Mouse (Mus musculus): ENCODE results near the gene Sec22b. TPM values are rescaled to one million over a fixed set of nuclear protein-coding genes. Genes with fewer than 3 reads are reported as not detected.

Sec22b gene
- polyA plus RNA-seq, 1 experiment from 2014 or later, result 104 TPM

DNA sequence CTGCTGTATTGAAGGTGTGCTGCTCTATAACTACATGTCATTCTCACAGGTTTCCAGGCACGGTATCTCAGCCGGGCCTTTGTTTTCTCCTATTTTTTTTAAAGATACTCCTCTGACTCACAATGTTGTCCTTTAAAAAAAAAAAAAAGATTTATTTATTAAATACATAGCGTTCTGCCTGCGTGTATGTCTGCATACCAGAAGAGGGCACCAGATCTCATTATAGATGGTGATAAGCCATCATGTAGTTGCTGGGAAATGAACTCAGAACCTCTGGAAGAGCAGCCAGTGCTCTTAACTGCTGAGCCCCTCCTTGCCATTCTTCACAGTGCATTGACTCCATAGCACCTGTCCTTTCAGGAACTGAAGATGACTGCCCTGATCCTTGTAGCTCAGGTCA, 14.1 kb downstream of the Sec22b start:
- H3K4me2 ChIP-seq (replicated peaks), result no peak overlapping the region
- WGBS, result 79% methylated on average over 4 of the region's 4 CpGs
- no peaks in the 10 kb centered on the region for H3K4me1 ChIP-seq
- H3K9me3 ChIP-seq, result no peaks in the 10 kb centered on the region
- H3K9ac ChIP-seq (replicated peaks), result no peak overlapping the region
- H3K27me3 ChIP-seq, result no peaks in the 10 kb centered on the region
- ATAC-seq (replicated peaks), result 0 out of 2 replicates have a peak, but pooled peaks have one; percentile 32
- peaks cover 35% of the 10 kb centered on the region for H3K36me3 ChIP-seq
- no peak overlapping the region for H3K4me3 ChIP-seq
- no peak overlapping the region for H3K27ac ChIP-seq (replicated peaks)

- ATAC-seq (replicated peaks), result no peak
- H3K9me3 ChIP-seq, result no peaks in the 10 kb centered on the region
- H3K9ac ChIP-seq (replicated peaks), result no peak overlapping the region
- 96% methylated on average over 10 of the region's 10 CpGs for WGBS
- H3K4me2 ChIP-seq (replicated peaks), result no peak overlapping the region
- no peak overlapping the region for H3K27ac ChIP-seq (replicated peaks)
- H3K4me1 ChIP-seq, result no peaks in the 10 kb centered on the region
- no peaks in the 10 kb centered on the region for H3K27me3 ChIP-seq
- H3K36me3 ChIP-seq, result peaks cover 33% of the 10 kb centered on the region
- H3K4me3 ChIP-seq, result no peak overlapping the region
These were observed 18.0 kb downstream of the Sec22b start for GRCm38 (mm10) chr3:97918885-97919550.

DNA sequence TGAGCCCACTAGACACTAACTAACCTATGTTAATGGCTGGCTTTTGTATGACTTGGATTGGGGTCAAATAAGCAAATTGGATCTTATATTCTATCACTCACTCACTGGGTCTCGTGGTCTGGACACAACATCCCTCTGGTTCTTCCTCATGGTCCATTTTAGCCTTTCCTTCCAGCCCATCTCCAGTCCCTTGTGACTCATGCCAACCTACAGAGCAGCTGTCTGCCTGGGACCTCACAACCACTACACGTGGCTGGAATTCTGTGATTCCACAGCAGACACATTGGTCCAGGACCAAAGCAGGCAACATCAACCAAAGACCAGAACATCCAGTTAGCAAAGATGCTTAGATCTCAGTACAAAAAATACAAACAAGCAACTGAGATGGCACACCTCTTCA, 24.3 kb downstream of the Sec22b start:
- Histone ChIP-seq H3K4me3 (no peak overlapping the region), H3K9me3 (no peaks in the 10 kb centered on the region), H3K9ac (replicated peaks) (no peak overlapping the region), H3K27me3 (no peaks in the 10 kb centered on the region), H3K4me1 (no peaks in the 10 kb centered on the region), H3K27ac (replicated peaks) (no peak overlapping the region), H3K4me2 (replicated peaks) (no peak overlapping the region), H3K36me3 (peaks cover 10% of the 10 kb centered on the region)
- no peak for ATAC-seq (replicated peaks)
- WGBS, result 90% methylated on average over 2 of the region's 2 CpGs

DNA sequence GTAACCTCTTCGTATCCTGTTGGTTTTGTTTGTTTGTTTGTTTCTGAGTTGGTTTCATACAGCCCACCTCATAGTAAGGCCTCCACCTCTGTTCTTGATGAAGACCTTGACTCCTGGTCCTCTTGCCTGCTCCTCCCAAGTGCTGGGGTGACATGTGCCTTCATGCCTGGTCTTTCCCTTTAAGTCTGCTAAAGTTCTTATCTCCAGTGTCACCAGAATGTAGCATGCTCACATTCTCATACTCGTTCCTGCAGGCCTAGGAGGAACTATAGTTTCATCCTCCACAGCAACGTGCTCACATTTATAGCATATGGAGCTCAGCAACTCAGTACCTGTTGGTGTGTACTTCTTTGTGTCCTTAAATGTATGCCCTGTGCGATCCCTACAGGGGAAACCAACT, 26.3 kb downstream of the Sec22b start:
- H3K4me2 ChIP-seq (replicated peaks), result no peak overlapping the region
- no peak overlapping the region for H3K27ac ChIP-seq (replicated peaks)
- ATAC-seq (replicated peaks), result no peak
- no peaks in the 10 kb centered on the region for H3K9me3 ChIP-seq
- H3K4me1 ChIP-seq, result peaks cover 13% of the 10 kb centered on the region
- no peak overlapping the region for H3K4me3 ChIP-seq
- H3K27me3 ChIP-seq, result no peaks in the 10 kb centered on the region
- H3K36me3 ChIP-seq, result 0 out of 2 replicates have a peak, but pooled peaks cover 2% of the 10 kb centered on the region
- WGBS, result 82% methylated on average over 4 of the region's 4 CpGs
- no peak overlapping the region for H3K9ac ChIP-seq (replicated peaks)

- WGBS, result 60% methylated on average over 9 of the region's 9 CpGs
- H3K36me3 ChIP-seq, result no peaks in the 10 kb centered on the region
- no peaks in the 10 kb centered on the region for H3K27me3 ChIP-seq
- H3K9me3 ChIP-seq, result no peaks in the 10 kb centered on the region
- ATAC-seq (replicated peaks), result peak; percentile 83
- H3K4me2 ChIP-seq (replicated peaks), result no peak overlapping the region
- H3K27ac ChIP-seq (replicated peaks), result no peak overlapping the region
- H3K4me1 ChIP-seq, result peaks cover 13% of the 10 kb centered on the region
- H3K4me3 ChIP-seq, result no peak overlapping the region
- no peak overlapping the region for H3K9ac ChIP-seq (replicated peaks)
These were observed 28.2 kb downstream of the Sec22b start for GRCm38 (mm10) chr3:97928968-97929858.

DNA sequence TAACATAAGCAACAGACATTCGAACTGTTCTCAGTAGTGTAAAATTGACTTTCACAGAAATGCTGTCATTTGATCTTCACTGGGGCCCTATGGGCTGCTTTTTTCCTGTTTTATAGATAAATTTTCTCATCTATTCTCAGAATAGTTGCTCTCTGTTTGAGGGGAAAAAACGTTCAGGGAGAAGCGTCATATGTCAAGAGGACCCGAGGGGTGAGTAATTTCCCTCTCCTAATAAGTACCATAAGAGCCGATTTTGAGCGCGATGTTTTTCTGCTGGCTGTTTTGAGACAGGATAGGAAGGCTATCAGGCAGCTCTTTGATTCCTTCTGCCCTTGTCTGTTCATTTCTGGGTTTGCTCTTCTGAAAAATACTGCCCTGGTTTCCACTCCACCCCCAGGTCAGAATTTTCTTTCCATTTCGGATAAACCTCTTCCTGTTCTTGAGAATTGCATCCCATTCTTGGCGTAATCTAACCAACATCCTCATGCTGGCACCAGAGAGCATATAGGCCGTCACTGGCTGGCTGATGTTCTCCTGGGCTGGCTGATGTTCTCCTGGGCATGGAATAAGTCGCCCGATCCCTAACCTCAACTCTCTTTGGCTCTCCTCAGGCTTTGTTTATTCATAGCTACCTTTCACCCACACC, 29.3 kb downstream of the Sec22b start:
- Histone ChIP-seq H3K4me2 (replicated peaks) (no peak overlapping the region), H3K4me1 (peaks cover 13% of the 10 kb centered on the region), H3K9ac (replicated peaks) (no peak overlapping the region), H3K4me3 (no peak overlapping the region), H3K9me3 (no peaks in the 10 kb centered on the region), H3K27me3 (no peaks in the 10 kb centered on the region), H3K27ac (replicated peaks) (no peak overlapping the region), H3K36me3 (no peaks in the 10 kb centered on the region)
- ATAC-seq (replicated peaks), result no peak
- 70% methylated on average over 12 of the region's 12 CpGs for WGBS

DNA sequence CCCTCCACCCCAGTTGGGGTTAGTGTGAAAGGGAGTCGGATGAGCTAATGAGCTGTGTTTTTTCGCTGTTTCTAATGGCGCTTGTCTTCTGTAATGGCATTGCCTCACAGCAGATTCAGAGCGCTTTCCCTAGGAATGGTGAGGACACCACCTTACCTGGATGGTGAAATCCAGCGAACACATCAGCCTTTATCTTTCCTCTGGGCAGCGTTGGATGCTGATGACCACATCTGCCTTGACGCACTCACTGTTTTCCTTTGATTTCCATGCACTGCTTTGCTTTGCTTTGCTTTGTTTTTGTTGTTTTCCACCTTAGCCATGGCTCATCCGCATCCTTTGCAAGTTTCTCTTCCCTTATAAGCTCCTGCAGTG, 29.8 kb downstream of the Sec22b start:
- Histone ChIP-seq H3K4me1 (peaks cover 13% of the 10 kb centered on the region), H3K36me3 (no peaks in the 10 kb centered on the region), H3K9me3 (no peaks in the 10 kb centered on the region), H3K9ac (replicated peaks) (no peak overlapping the region), H3K4me3 (no peak overlapping the region), H3K27me3 (no peaks in the 10 kb centered on the region), H3K4me2 (replicated peaks) (no peak overlapping the region), H3K27ac (replicated peaks) (no peak overlapping the region)
- WGBS, result 83% methylated on average over 8 of the region's 8 CpGs
- ATAC-seq (replicated peaks), result no peak

DNA sequence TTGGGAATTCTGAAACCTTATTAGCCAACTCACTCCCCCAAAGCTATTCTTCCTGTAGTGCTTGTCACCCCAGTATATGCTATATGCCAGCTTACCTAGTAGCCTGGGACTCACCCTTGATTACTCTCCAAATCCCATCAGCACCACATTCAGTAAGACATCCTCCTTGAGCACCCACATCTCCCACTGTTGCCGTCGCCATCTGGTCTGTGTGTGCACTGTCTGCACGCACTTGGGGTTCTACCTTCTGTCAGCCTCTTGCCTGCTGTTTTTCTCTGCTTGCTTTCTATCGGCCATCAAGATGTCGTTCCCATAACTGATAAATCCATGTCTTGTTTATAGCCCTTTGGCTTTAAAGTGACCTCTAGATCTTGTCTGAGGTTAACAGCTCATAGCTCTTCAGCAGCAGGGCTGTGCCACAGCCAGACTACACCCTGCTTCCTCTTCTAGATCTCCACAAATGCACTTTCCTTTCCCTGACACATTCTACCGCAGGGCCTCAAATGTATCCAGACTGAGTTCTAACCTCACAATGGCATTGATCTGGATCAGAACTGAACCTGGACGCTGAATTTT, 30.4 kb downstream of the Sec22b start:
- Histone ChIP-seq H3K27me3 (no peaks in the 10 kb centered on the region), H3K4me2 (replicated peaks) (no peak overlapping the region), H3K27ac (replicated peaks) (no peak overlapping the region), H3K4me3 (no peak overlapping the region), H3K4me1 (peaks cover 13% of the 10 kb centered on the region), H3K36me3 (no peaks in the 10 kb centered on the region), H3K9ac (replicated peaks) (no peak overlapping the region), H3K9me3 (no peaks in the 10 kb centered on the region)
- 70% methylated on average over 7 of the region's 7 CpGs for WGBS
- 0 out of 2 replicates have a peak, but pooled peaks have one; percentile 36 for ATAC-seq (replicated peaks)

DNA sequence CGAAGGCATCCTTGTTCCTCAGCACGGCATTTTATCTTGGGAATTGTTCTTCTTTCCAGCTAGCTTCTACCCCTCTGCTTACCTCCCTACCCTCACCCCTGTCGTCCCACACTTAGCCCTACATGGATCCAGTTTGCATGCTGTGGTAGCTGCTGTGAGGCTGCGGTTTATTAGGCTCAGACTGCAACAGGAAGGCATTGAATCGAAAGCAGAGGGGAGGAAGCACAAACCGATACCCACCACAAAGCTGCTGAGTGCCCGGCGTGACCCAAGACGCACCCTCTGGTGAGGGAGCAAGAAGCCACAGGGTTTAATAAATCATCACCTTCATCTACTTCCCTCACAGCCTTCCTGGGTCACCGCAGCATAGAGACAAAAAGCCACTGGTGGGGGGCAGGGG, 31.1 kb downstream of the Sec22b start:
- no peaks in the 10 kb centered on the region for H3K36me3 ChIP-seq
- H3K4me1 ChIP-seq, result peaks cover 15% of the 10 kb centered on the region
- no peaks in the 10 kb centered on the region for H3K27me3 ChIP-seq
- H3K4me3 ChIP-seq, result no peak overlapping the region
- no peak overlapping the region for H3K9ac ChIP-seq (replicated peaks)
- H3K27ac ChIP-seq (replicated peaks), result no peak overlapping the region
- H3K4me2 ChIP-seq (replicated peaks), result no peak overlapping the region
- no peak for ATAC-seq (replicated peaks)
- WGBS, result 31% methylated on average over 10 of the region's 10 CpGs
- no peaks in the 10 kb centered on the region for H3K9me3 ChIP-seq

GRCm38 (mm10) chr3:97932771-97933170, 31.8 kb downstream of the Sec22b start:
- H3K4me2 ChIP-seq (replicated peaks), result no peak overlapping the region
- no peaks in the 10 kb centered on the region for H3K27me3 ChIP-seq
- H3K27ac ChIP-seq (replicated peaks), result no peak overlapping the region
- H3K9me3 ChIP-seq, result no peaks in the 10 kb centered on the region
- H3K4me1 ChIP-seq, result peaks cover 21% of the 10 kb centered on the region
- H3K9ac ChIP-seq (replicated peaks), result no peak overlapping the region
- ATAC-seq (replicated peaks), result no peak
- no peak overlapping the region for H3K4me3 ChIP-seq
- H3K36me3 ChIP-seq, result no peaks in the 10 kb centered on the region
- 56% methylated on average over 11 of the region's 11 CpGs for WGBS

DNA sequence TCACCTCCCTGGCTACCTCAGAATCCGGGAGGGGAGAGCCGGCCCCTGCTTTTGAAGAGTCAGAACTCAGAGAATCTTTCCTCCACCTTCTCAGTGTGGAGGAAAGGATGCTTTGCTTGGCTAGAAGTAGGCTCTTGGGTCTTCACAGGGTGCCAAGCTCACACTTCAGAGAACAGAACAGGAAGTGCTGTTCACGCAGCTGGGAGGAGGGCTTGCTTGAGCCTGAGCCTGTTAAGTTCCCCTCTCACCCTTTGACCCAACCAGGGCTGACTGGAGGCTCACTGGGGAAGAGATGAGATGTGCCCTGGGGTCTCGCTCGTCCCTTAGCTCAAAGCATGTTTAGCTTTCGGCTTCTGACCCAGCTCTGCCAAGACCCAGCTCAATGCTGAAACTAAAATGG, 32.3 kb downstream of the Sec22b start:
- Histone ChIP-seq H3K27ac (replicated peaks) (no peak overlapping the region), H3K36me3 (no peaks in the 10 kb centered on the region), H3K9me3 (no peaks in the 10 kb centered on the region), H3K4me3 (no peak overlapping the region), H3K4me1 (peaks cover 24% of the 10 kb centered on the region), H3K9ac (replicated peaks) (no peak overlapping the region), H3K27me3 (no peaks in the 10 kb centered on the region), H3K4me2 (replicated peaks) (no peak overlapping the region)
- no peak for ATAC-seq (replicated peaks)
- WGBS, result 42% methylated on average over 6 of the region's 6 CpGs

DNA sequence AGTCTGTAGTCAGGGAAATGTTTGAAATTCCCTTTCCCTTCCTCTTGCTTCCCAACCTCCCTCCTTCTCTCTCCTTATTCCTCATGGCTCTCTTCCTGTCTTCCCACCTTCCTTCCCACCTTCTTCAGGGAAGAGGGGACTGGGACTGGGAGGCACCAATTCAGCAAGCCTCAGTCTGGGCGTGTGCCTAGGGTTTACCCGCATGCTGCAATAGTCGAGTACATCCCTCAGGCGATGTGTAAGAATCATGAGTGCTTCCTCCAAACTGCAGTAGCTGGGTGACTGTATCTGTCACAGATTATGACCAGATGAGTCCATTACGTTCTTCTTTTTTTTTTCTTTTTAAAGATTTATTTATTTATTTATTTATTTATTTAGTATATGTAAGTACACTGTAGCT, 32.8 kb downstream of the Sec22b start:
- Histone ChIP-seq H3K27me3 (no peaks in the 10 kb centered on the region), H3K36me3 (no peaks in the 10 kb centered on the region), H3K9me3 (no peaks in the 10 kb centered on the region), H3K9ac (replicated peaks) (no peak overlapping the region), H3K4me2 (replicated peaks) (no peak overlapping the region), H3K4me1 (peaks cover 26% of the 10 kb centered on the region), H3K27ac (replicated peaks) (no peak overlapping the region), H3K4me3 (no peak overlapping the region)
- 86% methylated on average over 5 of the region's 5 CpGs for WGBS
- no peak for ATAC-seq (replicated peaks)

Data from forebrain, embryonic 15.5 days (tissue).